Mouse (Mus musculus) midbrain, embryonic 11.5 days (tissue): Measurements from ENCODE around the gene Gm15155. TPM values are rescaled to one million over a fixed set of nuclear protein-coding genes. Genes with fewer than 3 reads are reported as not detected.
A peak's percentile ranks its signal among the peaks of the same experiment; 100 is the strongest.
"Not testable (repeated sequence)": the region's sequence is repeated elsewhere in the genome, so short reads cannot be mapped to it uniquely, and the experiment has no call there.

Source experiments
- ATAC-seq: fragments of 200-750 bp; cut with Nextera tagmentation; 2 replicates; pipeline ENCODE4 v1.8.0; 2017; ENCODE audit warnings: moderate TSS enrichment, moderate library complexity; ENCODE audit not compliant: low FRiP score
- DNase-seq: peaks from one replicate; pipeline ENCODE4 v3.0.0; 2015; ENCODE audit warnings: low spot score; ENCODE audit errors: missing footprints
- H3K27ac ChIP-seq: fragments of 300-500 bp; sonication (generic); 2 replicates; pipeline ENCODE4 v1.5.1; 2014; ENCODE audit warnings: low read depth, low read length
- H3K27me3 ChIP-seq: fragments of 300-500 bp; sonication (generic); 2 replicates; pipeline ENCODE4 v1.6.1; 2014; ENCODE audit warnings: mild to moderate bottlenecking, low read length, moderate library complexity, mixed read lengths; ENCODE audit not compliant: control insufficient read depth, insufficient read depth
- H3K36me3 ChIP-seq: fragments of 300-500 bp; sonication (generic); 2 replicates; pipeline ENCODE4 v1.6.1; 2014; ENCODE audit warnings: mild to moderate bottlenecking, low read length, moderate library complexity, mixed read lengths; ENCODE audit not compliant: control insufficient read depth, insufficient read depth
- H3K4me1 ChIP-seq: fragments of 300-500 bp; sonication (generic); 2 replicates; pipeline ENCODE4 v1.6.1; 2014; ENCODE audit warnings: low read length; ENCODE audit not compliant: control insufficient read depth, insufficient read depth
- H3K4me2 ChIP-seq: fragments of 300-500 bp; sonication (generic); 2 replicates; pipeline ENCODE4 v1.6.1; 2014; ENCODE audit warnings: mild to moderate bottlenecking, moderate library complexity
- H3K4me3 ChIP-seq: fragments of 300-500 bp; sonication (generic); 2 replicates; pipeline ENCODE4 v1.5.1; 2014; ENCODE audit warnings: low read depth, low read length
- H3K9ac ChIP-seq: fragments of 300-500 bp; sonication (generic); 2 replicates; pipeline ENCODE4 v1.6.1; 2014; ENCODE audit warnings: low read length
- H3K9me3 ChIP-seq: fragments of 300-500 bp; sonication (generic); 2 replicates; pipeline ENCODE4 v1.6.1; 2016; ENCODE audit warnings: low read length; ENCODE audit not compliant: control insufficient read depth
- WGBS: fragments of 180-500 bp; shearing (Covaris S2); extraction: QIAGEN DNeasy Blood & Tissue Kit; methylation state at CpG from one replicate; pipeline ENCODE4 v1.1.7; 2014; 5-methylcytosine and 5-hydroxymethylcytosine counted together
- polyA plus RNA-seq: library from polyadenylated mRNA; unstranded; fragments of >200 nt; fragmentation: Nextera tagmentation; extraction: Ambion mirVana; gene quantifications from 2 replicates; pipeline ENCODE4 v1.2.1, GENCODE M21; 2014

Gene Gm15155
- polyA plus RNA-seq, 1 experiment from 2014 or later: not detected

GRCm38 (mm10) chrX:155622961-155623599 lies 1.5 kb upstream of the Gm15155 start:
- no peak overlapping the region for H3K27ac ChIP-seq
- H3K27me3 ChIP-seq: peaks cover 12% of the 10 kb centered on the region
- no peaks in the 10 kb centered on the region for H3K4me1 ChIP-seq
- 10% methylated on average over 28 of the region's 69 CpGs for WGBS
- DNase-seq: peak; percentile 93
- peak overlapping the region; percentile 46 for H3K4me3 ChIP-seq
- peak overlapping the region; percentile 78 for H3K4me2 ChIP-seq
- H3K9ac ChIP-seq: peak overlapping the region; percentile 40
- ATAC-seq: peak; percentile 62
- H3K36me3 ChIP-seq: no peaks in the 10 kb centered on the region
- H3K9me3 ChIP-seq: no peaks in the 10 kb centered on the region

DNA sequence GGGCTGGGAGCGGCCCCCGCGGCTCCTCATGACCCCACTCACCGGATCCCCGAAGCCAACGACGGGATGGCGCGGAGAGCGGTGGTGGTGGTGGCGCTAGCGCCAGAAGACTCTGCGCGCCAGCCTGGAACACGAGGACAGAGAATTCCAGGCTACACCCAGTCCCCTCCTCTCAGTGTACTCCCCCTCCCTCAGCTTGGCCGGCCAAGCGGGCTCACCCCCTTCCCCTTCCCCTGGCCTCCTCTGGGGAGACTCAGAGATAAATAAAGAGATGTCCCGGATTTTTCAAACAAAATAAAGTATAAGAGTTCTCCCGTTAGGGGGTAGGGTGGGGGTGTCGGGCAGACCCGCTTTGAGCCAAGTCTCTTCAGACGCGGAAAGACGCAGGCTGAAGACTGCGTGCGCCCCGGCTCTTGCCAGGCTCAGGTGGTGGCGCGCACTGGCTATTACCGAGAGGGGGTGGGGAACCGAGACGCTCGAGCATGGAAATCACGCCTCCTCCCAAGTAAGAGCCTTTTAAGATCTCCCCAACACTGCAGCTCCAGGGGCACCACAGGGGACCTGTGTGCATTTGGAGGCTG lies 750 bp upstream of the Gm15155 start, which contains the start of gene Ptchd1:
Gene Ptchd1, minus strand, starts transcription at position 114 of the 581 bp plus-strand sequence.
- no peaks in the 10 kb centered on the region for H3K4me1 ChIP-seq
- H3K9me3 ChIP-seq: no peaks in the 10 kb centered on the region
- no peaks in the 10 kb centered on the region for H3K36me3 ChIP-seq
- 14% methylated on average over 28 of the region's 34 CpGs for WGBS
- H3K9ac ChIP-seq: peak within 1 kb of the TSS; percentile 40
- no peak within 1 kb of the TSS for H3K27ac ChIP-seq
- H3K27me3 ChIP-seq: peaks cover 12% of the 10 kb centered on the region
- ATAC-seq (peak; percentile 85), DNase-seq (peak; percentile 92)
- H3K4me2 ChIP-seq: peak within 1 kb of the TSS; percentile 78
- H3K4me3 ChIP-seq: peak within 1 kb of the TSS; percentile 46

GRCm38 (mm10) chrX:155624895-155625294 lies 354 bp downstream of the Gm15155 start:
- peaks cover 12% of the 10 kb centered on the region for H3K27me3 ChIP-seq
- H3K4me1 ChIP-seq: no peaks in the 10 kb centered on the region
- peak overlapping the region; percentile 78 for H3K4me2 ChIP-seq
- peak; percentile 83 for DNase-seq
- whole genome bisulfite sequencing: 16% methylated on average over 14 of the region's 15 CpGs
- H3K36me3 ChIP-seq: no peaks in the 10 kb centered on the region
- no peak overlapping the region for H3K9ac ChIP-seq
- peak overlapping the region; percentile 46 for H3K4me3 ChIP-seq
- ATAC-seq: peak; percentile 33
- no peaks in the 10 kb centered on the region for H3K9me3 ChIP-seq
- no peak overlapping the region for H3K27ac ChIP-seq

GRCm38 (mm10) chrX:155625671-155626196 lies 1.2 kb downstream of the Gm15155 start:
- H3K4me2 ChIP-seq: peak overlapping the region; percentile 0; the same call in 1 of the 2 replicates
- H3K9ac ChIP-seq: no peak overlapping the region
- H3K4me1 ChIP-seq: no peaks in the 10 kb centered on the region
- DNase-seq (no peak), ATAC-seq (no peak)
- 15% methylated on average over 13 of the region's 13 CpGs for WGBS
- 0 out of 2 replicates have a peak overlapping the region, but pooled peaks have one; percentile 5 for H3K4me3 ChIP-seq
- H3K27ac ChIP-seq: no peak overlapping the region
- peaks cover 12% of the 10 kb centered on the region for H3K27me3 ChIP-seq
- H3K9me3 ChIP-seq: no peaks in the 10 kb centered on the region
- H3K36me3 ChIP-seq: no peaks in the 10 kb centered on the region

DNA sequence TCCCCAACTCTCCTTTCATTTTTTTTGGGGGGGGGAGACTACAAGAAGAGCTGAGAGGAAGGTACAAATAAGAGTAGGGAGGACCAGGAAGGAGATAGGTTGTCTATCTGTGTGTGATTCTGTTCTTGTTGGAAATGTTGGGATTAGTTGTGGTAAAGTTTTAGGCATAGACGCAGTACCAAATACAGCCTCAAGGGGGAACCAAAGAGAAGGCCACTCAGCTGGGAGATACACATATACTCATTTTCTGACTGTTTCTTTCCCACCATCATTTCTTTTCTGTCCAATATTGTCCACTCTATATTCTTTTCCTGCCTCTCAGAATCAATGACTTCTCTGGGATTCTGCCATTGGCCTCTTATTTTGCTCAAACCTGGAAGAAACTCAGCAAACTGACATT lies 19.4 kb downstream of the Gm15155 start:
- H3K36me3 ChIP-seq: no peaks in the 10 kb centered on the region
- no peak overlapping the region for H3K9ac ChIP-seq
- H3K27me3 ChIP-seq: no peaks in the 10 kb centered on the region
- no peak overlapping the region for H3K4me3 ChIP-seq
- no peak overlapping the region for H3K27ac ChIP-seq
- WGBS: 21% methylated on average over 1 of the region's 1 CpGs
- DNase-seq (peak; percentile 87), ATAC-seq (no peak)
- no peaks in the 10 kb centered on the region for H3K4me1 ChIP-seq
- H3K4me2 ChIP-seq: no peak overlapping the region
- H3K9me3 ChIP-seq: no peaks in the 10 kb centered on the region

- H3K4me2 ChIP-seq: no peak overlapping the region
- ATAC-seq: no peak
- H3K27ac ChIP-seq: no peak overlapping the region
- H3K27me3 ChIP-seq: no peaks in the 10 kb centered on the region
- no peaks in the 10 kb centered on the region for H3K36me3 ChIP-seq
- DNase-seq: no peak
- WGBS: 86% methylated on average over 3 of the region's 3 CpGs
- H3K4me1 ChIP-seq: no peaks in the 10 kb centered on the region
- no peak overlapping the region for H3K9ac ChIP-seq
- no peaks in the 10 kb centered on the region for H3K9me3 ChIP-seq
- H3K4me3 ChIP-seq: no peak overlapping the region
Observed at GRCm38 (mm10) chrX:155645975-155646374, 21.4 kb downstream of the Gm15155 start.

DNA sequence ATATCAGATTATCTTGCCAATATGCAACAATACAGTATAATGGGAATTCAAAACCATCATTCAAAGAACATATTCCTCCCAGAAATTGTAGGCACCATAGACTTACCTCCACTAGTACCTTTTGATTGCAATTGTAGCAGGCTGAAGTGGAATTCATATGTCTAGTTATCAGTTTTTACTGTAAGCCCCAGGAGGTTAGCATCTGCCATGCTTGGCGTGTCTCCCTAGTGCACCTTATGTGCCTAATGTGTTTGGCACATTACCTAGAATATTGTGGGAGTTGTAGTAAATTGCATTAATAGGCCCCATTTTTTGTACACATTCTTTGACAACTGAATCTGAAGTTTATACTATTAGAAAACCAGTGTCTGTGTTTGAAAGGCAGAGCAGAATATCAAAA lies 33.4 kb downstream of the Gm15155 start:
- 97% methylated on average over 1 of the region's 1 CpGs for WGBS
- Histone ChIP-seq H3K4me3 (no peak overlapping the region), H3K4me1 (no peaks in the 10 kb centered on the region), H3K27ac (no peak overlapping the region), H3K4me2 (no peak overlapping the region), H3K9ac (no peak overlapping the region), H3K36me3 (no peaks in the 10 kb centered on the region), H3K27me3 (no peaks in the 10 kb centered on the region), H3K9me3 (no peaks in the 10 kb centered on the region)
- DNase-seq: no peak
- no peak for ATAC-seq

DNA sequence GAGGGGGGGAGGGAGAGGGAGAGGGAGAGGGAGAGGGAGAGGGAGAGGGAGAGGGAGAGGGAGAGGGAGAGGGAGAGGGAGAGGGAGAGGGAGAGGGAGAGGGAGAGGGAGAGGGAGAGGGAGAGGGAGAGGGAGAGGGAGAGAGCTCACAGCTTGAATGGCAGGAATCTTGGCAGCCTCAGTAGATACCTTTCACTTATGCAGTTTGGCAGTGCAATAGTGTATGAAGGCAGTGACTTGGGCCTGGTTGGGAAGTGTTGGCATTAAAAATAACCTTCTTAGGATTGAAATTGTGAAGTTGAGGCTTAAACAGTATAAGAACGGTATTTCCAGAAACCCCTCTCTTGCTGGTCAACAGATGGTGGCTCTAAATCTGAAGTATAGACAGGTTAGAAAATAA lies 65.9 kb downstream of the Gm15155 start:
- H3K27me3 ChIP-seq, H3K4me3 ChIP-seq, H3K4me1 ChIP-seq, H3K9ac ChIP-seq, H3K4me2 ChIP-seq, H3K9me3 ChIP-seq, DNase-seq, H3K27ac ChIP-seq, ATAC-seq, H3K36me3 ChIP-seq: not testable (repeated sequence)
- 84% methylated on average over 1 of the region's 1 CpGs for WGBS

DNA sequence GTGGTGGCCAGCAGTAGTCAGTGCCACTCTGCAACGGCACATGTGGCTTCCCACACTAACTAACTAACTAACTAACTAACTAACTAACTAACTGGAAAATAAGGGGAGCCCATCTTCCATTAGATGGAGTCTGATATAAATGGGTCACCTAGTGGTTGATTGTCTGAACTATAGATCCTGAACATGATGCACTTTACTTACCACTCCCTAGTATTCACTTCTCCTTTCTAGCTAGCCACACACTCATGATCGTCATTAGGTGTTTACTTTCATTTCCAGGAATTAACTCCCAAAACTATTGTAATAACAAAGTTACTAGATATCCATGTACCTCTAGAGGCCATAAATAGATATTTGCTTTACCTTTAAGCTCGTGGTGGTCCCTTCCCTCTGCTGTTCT lies 99.6 kb downstream of the Gm15155 start:
- H3K4me1 ChIP-seq: no peaks in the 10 kb centered on the region
- H3K9me3 ChIP-seq: no peaks in the 10 kb centered on the region
- WGBS: 79% methylated on average over 3 of the region's 3 CpGs
- H3K27ac ChIP-seq: no peak overlapping the region
- DNase-seq: no peak
- H3K4me3 ChIP-seq: no peak overlapping the region
- H3K27me3 ChIP-seq: no peaks in the 10 kb centered on the region
- H3K36me3 ChIP-seq: no peaks in the 10 kb centered on the region
- no peak for ATAC-seq
- no peak overlapping the region for H3K4me2 ChIP-seq
- H3K9ac ChIP-seq: no peak overlapping the region
